Mouse (Mus musculus) right cerebral cortex, postnatal 10 days (tissue): ENCODE measurements around the gene Myo1e.
"Not testable (repeated sequence)": the region's sequence is repeated elsewhere in the genome, so short reads cannot be mapped to it uniquely, and the experiment has no call there.

Experiments
- DNase-seq, 2 experiments: peaks; one replicate each; pipeline ENCODE4 v3.0.0; 2021; ENCODE audit warnings: low spot score in 2 of 2

Gene Myo1e

DNA sequence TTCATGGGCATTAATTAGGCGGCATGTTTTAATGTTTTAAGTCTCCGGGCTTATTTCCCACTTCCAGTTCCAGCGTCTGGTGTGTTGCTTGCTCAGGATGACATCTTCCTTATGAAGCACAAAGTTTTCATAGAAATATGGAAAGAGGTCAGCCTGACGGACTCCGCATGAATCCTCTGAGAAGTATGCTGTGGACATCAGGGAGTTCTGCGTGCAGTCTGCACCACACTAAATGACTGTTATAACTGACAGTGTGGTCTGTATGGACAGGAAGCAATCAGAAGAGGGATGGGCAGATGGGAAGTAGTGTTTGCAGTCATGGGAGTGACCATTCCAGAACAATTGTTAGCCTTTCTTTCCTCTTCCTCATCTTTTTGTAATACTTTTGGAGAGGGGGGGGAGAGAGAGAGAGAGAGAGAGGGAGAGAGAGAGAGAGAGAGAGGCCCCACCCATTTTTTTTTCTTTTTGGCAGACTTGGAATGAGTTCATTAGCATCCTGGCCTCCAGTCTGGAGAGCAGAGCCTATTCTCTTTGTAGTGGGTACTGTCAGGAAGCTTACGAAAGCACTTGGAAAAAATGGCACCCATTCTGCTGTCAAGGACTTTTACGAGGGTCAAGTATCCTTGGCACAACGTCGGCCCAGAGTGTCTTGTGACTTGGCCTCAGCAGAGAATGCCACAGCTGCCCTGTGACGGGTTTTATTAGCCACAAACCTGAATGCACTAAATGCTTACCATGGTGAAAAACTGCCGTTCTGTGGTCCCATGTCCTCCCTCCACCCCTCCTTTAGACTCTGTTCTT, 42.9 kb downstream of the Myo1e start:
- no peak for DNase-seq

DNA sequence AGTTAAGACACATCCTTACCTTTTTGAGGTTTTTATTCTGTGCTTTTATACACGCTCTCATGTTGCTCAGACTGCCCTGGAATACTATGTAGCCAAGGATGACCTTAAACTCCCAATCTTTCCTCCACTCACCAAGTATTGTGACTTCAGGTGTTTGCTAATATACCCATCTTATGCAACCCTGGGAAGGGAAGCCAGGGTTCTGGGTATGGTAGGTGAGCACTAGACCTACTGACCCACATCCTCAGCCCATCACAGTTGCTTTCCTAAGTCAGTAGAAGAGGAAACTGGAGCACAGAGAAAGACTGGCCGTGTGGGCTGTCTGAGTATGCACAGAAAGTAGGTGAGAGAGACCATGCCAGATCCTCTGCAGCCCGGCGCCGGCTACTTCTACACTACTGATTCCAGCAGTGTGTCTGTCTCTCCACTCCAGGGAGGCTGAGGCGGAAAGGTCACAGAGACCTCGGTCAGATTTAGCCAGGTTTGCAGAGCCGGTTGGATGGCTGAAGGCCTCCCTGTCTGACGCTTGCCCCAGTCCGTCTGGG, 44.4 kb downstream of the Myo1e start:
- DNase-seq, result no peak

DNA sequence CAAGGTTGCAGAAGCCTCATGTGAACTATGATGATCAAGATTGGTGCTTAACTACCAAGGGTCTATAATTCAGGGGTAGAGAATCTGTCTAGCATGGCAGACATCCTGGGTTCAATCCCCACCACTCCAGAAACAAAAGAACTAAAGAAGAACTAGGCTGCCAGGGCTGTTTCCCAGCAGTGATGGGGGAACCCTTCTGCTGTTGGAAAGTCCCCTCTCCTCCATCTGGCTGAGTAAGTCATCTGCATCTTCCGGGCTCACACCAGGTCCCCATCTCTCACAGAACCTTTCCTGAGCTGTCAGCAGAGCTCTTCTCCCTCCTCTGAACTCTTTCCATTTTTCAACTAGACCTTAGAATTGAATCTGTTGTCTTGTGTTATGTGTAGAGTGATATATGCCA, 45.9 kb downstream of the Myo1e start:
- no peak for DNase-seq

DNA sequence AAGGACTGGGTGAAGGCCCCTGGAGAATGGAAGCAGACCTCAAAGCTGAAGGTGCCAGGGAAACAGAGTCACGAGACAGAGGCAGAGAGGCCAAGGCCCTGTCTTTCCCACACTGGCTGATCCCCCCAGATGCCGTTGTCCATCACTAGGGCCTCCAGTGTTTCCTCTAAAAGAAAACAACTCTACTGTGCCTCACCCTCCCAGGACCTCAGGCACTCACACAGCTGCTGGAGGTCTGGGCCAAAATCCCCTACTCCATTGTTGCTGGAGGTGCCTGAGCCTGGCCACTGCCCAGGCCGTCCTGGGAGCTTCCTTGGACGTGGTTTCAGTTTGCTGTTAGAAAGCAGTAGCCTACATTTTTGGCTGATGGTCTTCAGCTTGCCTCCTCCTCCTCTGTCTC, 47.9 kb downstream of the Myo1e start:
- DNase-seq, result no peak

DNA sequence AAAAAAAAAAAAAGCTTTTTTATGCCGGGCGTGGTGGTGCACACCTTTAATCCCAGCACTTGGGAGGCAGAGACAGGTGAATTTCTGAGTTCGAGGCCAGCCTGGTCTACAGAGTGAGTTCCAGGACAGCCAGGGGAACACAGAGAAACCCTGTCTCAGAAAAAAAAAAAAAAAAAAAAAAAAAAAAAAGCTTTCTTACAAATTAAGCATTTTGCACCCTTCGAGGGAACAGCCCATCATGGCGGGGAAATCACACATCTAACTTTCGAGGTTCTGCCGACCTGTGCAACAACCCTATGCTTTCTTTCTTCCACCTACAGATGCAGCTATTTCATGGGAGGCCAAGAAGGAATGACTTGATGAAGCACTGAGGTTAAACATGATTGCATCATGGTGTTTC, 48.9 kb downstream of the Myo1e start:
- not testable (repeated sequence) for DNase-seq

DNA sequence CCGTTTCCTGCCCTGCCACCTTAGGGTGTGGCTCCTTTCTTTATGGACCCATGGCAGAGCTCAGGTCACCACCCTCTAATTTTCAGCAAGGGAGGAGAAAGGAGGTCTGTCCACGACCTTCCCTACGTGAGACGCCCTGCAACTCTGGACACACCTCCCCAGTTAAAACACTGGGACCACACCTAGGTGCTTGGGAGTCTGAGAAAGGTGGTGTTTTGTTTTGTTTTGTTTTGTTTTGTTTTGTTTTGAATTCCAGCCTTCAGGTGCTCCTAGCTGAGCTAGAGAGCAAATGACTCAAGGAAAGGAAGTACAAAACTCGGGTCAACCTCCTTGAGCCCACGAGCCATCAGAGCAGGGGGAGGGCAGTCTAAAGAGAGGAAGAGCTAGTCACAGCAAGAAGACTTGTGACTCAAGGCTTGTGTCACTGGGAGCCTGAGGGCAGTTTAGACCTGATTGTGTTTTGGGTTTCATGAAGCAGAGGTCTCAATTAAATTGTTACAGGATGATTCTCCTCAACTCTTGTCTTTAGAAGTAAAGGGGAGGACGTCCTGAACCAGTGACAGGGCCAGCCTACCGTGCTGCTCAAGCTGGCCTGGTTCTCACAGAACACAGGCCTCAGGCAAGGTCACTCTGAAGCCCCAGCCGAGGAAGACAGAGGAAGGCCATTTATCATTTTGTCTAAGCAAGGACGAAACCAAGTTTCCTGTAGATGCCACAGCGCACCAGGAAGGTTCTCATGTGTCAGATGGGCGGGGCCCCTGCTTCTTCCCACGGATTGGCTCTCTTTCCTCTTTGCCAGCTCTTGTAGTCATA, 50.3 kb downstream of the Myo1e start:
- DNase-seq, result no peak

DNA sequence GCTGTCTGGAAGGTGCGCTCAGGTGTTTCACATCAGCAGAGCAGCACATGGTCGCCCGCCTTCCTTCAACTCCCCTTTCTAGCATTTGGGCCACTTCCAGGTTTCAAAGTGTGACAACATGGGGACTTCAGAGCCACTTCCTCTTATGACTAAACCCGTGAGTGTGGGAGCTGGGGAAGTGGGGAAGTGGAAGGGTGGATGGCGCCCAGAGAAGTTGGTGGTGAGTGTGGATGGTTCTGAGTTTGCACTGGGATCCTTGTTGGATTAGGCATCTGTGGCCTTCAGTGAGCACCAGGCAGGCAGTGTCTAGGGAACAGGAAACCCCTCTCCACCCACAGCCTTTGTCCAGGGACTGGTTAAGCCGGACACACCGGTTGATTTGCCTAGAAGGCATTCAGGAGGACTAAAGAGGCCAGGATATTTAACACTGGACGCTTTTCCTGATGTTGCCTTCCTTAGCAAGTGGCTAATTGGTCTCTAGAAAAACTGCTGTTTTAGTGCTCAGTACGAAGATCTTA, 53.2 kb downstream of the Myo1e start:
- DNase-seq, result no peak

DNA sequence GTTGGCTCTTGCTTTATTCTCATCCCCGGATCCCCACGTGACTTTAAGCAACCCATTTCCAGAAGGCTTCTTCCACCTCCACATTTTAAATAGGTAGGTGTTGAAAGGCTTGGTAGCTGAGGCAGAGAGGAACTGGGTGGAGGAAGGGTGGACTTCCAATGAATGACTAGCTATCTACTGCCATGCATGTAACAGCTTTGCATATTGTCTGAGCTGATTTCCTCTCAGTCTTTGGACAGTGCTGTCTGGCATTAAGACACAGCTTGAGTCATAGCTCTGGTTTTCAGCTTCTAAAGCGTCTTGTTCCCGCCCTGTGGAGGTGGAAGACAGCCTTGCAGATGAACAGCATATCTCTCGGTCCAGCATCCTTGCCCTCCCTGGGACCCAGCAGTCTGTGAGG, 54.5 kb downstream of the Myo1e start:
- no peak for DNase-seq

DNA sequence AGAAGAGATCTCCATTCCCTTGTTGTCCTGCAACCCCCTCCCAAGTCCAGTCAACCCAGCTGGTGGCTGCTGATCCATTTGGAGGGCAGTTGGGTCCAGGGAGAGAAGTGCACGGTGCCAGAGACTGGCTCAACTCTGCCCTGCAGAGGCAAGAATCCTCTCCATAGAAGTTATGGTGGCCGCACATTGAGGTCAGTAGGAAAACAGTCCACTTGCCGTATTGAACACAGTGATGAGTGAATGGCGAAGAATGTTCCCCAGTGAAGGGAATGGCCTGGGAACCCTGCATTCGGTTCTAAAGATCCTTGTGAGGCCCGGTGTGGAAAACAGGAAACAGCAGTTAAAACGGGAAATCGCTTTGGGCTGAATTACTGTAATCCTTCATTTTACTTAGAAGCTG, 56.0 kb downstream of the Myo1e start:
- DNase-seq, result no peak

DNA sequence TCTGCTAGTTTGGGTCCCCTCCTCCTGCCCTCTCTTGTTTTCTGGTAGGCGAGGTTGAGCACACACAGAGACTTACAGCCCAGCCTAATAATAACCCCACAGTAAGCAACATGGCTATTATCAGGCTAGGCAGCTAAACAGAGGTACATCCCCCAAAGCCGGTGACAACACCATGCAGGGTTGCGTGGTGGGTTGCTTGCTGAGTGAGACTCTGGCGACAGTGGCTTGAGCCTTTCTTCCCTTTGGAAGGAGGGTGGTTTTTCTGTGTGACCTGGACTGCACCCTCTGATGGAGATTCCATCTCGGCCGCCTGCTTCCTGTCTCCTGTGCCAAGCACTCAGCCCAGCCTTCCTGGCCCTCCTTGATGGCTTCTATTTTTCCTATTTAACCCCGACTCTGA, 56.6 kb downstream of the Myo1e start:
- DNase-seq, result no peak

DNA sequence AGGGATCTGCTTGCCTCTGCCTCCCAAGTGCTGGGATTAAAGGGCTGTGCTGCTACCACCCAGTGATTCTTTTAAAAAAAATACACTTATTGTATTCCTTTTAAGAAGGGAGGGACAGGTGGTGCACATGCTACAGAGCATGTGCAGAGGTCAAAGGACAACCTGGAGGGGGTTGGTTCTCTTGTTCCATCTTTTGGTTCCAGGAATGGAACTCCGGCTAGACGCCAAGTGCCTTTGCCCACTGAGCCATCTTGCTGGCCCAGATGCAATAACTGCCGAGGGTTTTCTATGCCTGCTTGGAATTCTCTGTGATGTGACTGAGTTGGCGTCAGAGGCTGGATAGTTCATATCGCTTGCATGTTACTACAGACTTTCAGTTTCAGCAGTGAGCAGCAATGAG, 58.4 kb downstream of the Myo1e start:
- no peak for DNase-seq

DNA sequence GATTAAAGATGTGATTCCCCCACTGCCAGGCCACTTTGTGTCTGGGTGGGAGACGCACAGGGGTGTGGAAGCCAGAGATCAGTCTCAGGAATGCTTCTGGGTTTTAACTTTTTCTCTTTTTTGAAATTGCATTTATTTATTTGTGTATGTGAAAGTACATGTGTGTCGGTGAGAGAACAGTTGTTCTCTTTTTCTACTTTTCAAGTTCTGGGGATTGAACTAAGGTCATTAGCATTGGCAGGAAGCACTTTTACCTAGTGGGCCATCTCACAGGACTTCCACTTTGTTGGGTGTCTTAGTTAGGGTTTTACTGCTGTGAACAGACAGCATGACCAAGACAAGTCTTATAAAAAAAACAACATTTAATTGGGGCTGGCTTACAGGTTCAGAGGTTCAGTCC, 59.0 kb downstream of the Myo1e start:
- no peak for DNase-seq

DNA sequence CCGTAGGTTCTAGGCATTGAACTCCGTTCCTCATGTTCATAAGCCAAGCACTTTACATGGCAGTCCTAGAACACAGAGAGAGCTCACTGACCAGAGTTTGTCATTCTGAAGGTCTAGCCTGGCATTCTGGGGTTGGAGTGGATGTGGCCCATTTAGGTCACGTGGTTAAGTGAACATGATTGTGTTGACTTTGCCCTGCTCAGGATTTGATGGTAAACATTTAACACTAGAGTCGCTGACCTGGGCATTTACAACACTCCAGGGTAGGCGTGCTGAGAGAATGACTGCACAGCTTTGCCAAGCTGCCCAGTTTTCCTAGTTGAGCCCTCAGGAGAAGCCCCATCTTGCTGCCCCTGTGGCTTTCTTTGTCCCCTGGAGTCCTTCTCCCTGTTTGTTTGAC, 60.0 kb downstream of the Myo1e start:
- no peak for DNase-seq

DNA sequence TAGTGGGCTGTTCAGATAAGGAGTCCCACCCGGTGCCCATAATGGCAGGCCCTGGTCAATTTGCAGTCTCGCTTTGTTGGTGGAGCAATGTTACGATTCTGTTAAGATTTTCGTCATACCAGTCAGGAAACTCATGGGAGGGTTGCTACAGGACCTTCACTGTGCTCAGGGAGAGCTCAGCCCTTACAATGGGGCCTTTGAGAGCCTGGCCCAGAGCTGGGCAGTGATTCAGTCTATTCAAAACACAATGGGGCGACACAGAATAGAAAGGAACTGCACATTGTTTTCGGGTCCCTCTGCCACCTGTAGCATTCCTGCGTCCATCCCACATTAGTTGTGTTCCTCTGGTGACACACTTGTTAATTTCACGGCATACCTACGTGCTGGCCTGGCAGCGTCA, 62.2 kb downstream of the Myo1e start:
- no peak for DNase-seq

DNA sequence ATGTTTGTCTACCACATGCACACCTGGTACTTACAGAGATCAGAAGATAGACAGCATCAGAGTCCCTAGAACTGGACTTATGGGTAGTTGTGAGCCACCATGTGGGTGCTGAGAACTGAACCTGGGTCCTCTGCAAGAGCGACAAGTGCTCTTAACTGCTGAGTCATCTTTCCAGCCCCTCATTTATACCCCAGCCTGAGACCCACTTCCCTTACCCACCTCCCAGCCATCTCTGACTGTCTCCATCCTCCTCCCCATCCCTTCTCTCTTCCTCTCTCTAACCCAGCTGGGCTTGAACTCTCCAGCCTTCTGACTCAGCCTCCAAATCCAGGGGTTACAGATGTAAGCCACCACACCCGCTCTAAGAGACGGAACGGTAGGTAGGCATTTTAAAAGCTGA, 63.3 kb downstream of the Myo1e start:
- DNase-seq, result no peak

DNA sequence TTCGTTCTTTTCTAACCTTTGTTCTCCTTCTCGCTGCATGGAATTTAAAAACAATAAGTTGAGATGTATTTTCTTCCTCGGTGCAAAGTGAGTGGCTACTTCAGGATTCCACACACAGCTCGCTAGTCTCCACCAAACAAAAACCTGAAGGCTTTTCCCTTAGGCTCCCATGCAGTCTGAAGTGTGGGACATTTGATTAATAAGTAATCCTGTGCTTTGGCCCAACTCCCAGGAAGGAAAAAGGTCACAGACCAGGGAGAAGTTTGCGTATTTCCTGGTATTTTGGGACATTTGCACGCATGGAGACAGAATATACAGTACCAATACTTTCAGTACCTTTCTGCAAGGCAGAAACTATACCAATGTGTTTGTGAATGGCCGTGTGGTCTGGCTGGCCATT, 64.0 kb downstream of the Myo1e start:
- DNase-seq, result no peak

DNA sequence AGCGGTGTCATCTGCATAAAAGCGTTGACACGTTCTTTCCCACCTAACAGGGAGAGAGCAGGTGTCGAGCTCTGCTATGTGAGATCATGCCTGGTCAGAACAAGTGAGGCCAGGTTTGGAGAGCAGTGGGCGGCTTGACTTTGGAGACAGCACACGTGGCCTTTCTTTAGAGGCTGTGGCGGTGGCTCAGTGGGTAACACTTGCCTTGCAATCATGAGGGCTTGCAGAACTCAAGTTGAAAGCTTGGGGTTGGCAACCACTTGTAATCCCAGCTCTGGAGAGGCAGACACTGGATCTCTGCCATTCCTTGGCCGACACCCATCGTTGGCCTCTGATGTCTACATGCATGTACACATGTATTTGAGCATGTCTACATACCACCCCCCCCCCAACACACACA, 64.5 kb downstream of the Myo1e start:
- DNase-seq, result no peak

DNA sequence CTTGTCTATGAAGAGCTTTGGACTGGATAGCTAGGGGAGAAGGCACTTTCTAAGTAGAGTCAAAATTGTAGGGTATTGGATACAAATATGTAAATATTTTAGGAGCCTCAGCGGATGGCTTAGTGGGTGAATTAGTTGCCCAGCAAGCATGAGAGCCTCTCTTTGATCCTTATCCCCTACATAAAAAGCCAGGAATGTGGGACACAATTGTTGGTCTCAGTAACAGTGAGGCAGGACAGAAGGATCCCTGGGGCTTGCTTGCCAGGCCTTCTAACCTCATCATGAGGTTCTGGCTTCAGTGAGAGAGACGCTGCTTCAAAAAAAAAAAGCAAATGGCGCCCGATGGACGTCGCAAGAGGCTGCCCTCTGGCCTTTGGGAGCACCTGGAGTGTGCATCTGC, 66.9 kb downstream of the Myo1e start:
- DNase-seq, result no peak

DNA sequence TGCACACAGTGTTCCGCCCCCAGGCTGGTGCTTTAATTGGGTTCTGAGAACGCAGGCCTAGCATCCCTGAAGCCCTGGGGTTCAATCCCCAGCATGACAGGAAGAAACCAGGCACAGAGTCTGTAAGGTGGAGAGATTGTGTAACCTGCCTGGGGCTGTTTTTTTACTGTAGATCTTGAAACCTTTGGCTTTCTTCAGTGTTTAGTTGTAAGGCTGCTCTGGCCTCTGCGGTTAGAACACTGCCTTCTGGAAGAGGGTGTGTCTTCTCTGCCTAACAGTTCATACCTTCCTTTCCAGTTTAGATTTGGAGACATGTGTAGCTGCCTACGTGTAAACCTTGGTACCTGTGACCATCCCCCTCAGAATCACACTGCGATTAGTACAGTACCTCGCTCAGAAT, 67.3 kb downstream of the Myo1e start:
- no peak for DNase-seq

DNA sequence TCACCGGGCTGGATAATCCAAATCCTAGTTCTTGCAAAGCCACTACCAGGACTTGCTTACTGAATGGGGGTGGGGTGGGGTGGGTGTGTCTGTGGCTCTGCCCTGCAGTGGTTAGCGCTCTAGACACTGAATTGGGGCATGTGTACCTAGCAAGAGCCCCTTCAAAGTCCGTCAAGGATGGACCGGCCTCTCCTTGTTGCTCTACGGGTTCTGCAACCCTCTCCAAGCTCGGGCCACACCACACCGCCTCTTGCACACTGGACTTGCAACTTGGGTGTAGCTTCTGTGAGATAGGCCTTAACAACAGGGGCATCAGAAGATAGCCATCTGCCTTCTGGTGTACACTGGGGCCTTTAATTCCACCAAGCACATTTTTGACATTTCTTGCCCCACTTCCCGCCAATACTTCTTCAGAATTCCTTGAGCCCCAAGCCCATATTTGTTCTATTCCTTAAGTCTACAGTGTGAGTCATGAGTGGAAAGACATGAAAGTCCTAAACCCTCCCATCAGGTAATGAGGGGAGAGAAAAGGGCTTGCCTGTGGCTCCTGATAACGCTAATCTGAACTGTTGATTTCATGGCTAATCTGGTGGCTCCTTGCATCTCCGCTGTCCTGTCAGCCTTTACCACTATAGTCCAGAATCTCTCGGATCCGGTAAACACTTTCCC, 67.9 kb downstream of the Myo1e start:
- no peak for DNase-seq

DNA sequence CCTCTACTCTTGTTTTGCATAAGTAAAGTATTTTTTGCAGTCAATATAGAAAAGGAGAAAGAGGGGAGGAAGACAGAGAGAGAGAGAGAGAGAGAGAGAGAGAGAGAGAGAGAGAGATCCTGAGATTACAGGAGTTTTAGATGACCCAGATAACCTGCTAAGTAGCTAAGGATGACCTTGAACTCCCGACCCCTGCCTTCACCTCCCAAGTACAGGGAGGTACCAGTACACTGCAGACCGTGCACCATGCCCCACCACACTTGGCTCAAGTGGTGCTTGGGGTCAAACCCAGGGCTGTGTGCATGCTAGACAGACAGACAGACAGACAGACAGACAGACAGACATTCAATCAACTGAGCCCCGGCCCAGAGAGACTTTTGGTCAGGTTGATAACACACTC, 69.9 kb downstream of the Myo1e start:
- no peak for DNase-seq

DNA sequence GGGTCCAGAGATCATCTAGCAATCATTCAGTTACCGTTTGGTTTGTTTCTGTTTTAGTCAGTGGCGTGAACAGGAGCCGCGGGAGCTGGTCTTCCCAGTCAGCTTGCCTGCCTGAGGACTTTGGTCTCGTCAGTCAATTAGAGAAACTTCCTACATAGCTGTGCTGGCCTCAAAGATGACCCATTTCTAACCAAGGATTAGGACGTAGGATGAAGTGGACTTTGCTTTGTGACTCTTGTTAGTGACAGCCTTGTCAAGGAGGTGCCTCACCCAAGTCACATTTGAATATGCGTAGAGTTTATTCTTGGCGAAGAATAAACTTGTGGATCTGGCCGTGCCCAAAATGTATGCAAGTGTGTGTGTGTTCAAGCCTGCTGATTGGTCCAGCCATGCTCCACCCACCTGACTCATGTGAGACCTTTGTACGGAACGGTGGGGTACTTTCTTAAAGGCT, 70.4 kb downstream of the Myo1e start:
- no peak for DNase-seq
